Mouse (Mus musculus) lung, embryonic 14.5 days (tissue): ENCODE data around the gene Ticam1. TPM values are rescaled to one million over a fixed set of nuclear protein-coding genes. Genes with fewer than 3 reads are reported as not detected.
"Not testable (repeated sequence)": the region's sequence is repeated elsewhere in the genome, so short reads cannot be mapped to it uniquely, and the experiment has no call there.

Experiments used
- ATAC-seq: fragments of 200-750 bp; cut with Nextera tagmentation; 2 replicates; pipeline ENCODE4 v1.8.0; 2017; ENCODE audit warnings: mild to moderate bottlenecking, moderate TSS enrichment, moderate library complexity; ENCODE audit not compliant: insufficient read depth
- DNase-seq: peaks from one replicate; pipeline ENCODE4 v3.0.0-alpha.2; 2015
- H3K27ac ChIP-seq: fragments of 300-500 bp; sonication (generic); 2 replicates; pipeline ENCODE4 v1.5.1; 2014; ENCODE audit warnings: low read depth, mild to moderate bottlenecking, moderate library complexity
- H3K27me3 ChIP-seq: fragments of 300-500 bp; sonication (generic); 2 replicates; pipeline ENCODE4 v1.6.1; 2014; ENCODE audit warnings: low read length, control low read depth; ENCODE audit not compliant: insufficient read depth
- H3K36me3 ChIP-seq: fragments of 300-500 bp; sonication (generic); 2 replicates; pipeline ENCODE4 v1.6.1; 2014; ENCODE audit warnings: control low read depth; ENCODE audit not compliant: insufficient read depth
- H3K4me1 ChIP-seq: fragments of 300-500 bp; sonication (generic); 2 replicates; pipeline ENCODE4 v1.6.1; 2014; ENCODE audit warnings: antibody characterized with exemption, control low read depth; ENCODE audit not compliant: insufficient read depth
- H3K4me2 ChIP-seq: fragments of 300-500 bp; sonication (generic); 2 replicates; pipeline ENCODE4 v1.6.1; 2014; ENCODE audit warnings: mild to moderate bottlenecking
- H3K4me3 ChIP-seq: fragments of 300-500 bp; sonication (generic); 2 replicates; pipeline ENCODE4 v1.5.1; 2014; ENCODE audit warnings: low read depth, low read length
- H3K9ac ChIP-seq: fragments of 300-500 bp; sonication (generic); 2 replicates; pipeline ENCODE4 v1.6.1; 2014
- H3K9me3 ChIP-seq: fragments of 300-500 bp; sonication (generic); 2 replicates; pipeline ENCODE4 v1.6.1; 2016; ENCODE audit warnings: low read depth, low read length, control low read depth
- CTCF ChIP-seq: IDR thresholded peaks from 2 replicates; pipeline ENCODE4 v1.5.1; 2016; ENCODE audit warnings: antibody characterized with exemption, low read depth
- WGBS: fragments of 180-500 bp; shearing (Covaris S2); extraction: QIAGEN DNeasy Blood & Tissue Kit; methylation state at CpG from one replicate; pipeline ENCODE4 v1.1.7; 2014; 5-methylcytosine and 5-hydroxymethylcytosine counted together
- polyA plus RNA-seq: library from polyadenylated mRNA; unstranded; fragments of >200 nt; fragmentation: Nextera tagmentation; extraction: Ambion mirVana; gene quantifications from 2 replicates; pipeline ENCODE4 v1.2.1, GENCODE M21; 2014

Gene Ticam1
- polyA plus RNA-seq, 1 experiment from 2014 or later, result 4.9 TPM

GRCm38 (mm10) chr17:56265011-56265410 is 11.6 kb downstream of the Ticam1 start:
- TF ChIP-seq CTCF, result no peak
- H3K4me2 ChIP-seq, result no peak overlapping the region

GRCm38 (mm10) chr17:56264020-56264419 is 12.6 kb downstream of the Ticam1 start:
- Histone ChIP-seq H3K9me3 (no peaks in the 10 kb centered on the region), H3K36me3 (peaks cover 47% of the 10 kb centered on the region), H3K4me2 (no peak overlapping the region), H3K4me3 (no peak overlapping the region), H3K4me1 (no peaks in the 10 kb centered on the region; the same call in 1 of the 2 replicates), H3K27ac (no peak overlapping the region), H3K9ac (no peak overlapping the region), H3K27me3 (no peaks in the 10 kb centered on the region)
- ATAC-seq, result peak; percentile 59
- peak; percentile 91 for DNase-seq
- WGBS, result 23% methylated on average over 8 of the region's 8 CpGs
- peak; percentile 89 for TF ChIP-seq CTCF

More at GRCm38 (mm10) chr17:56265011-56265410, 11.6 kb downstream of the Ticam1 start:
- Histone ChIP-seq H3K27ac (no peak overlapping the region), H3K36me3 (peaks cover 41% of the 10 kb centered on the region), H3K9ac (no peak overlapping the region), H3K4me3 (no peak overlapping the region), H3K4me1 (no peaks in the 10 kb centered on the region; the same call in 1 of the 2 replicates), H3K9me3 (no peaks in the 10 kb centered on the region), H3K27me3 (no peaks in the 10 kb centered on the region)
- ATAC-seq, result no peak
- DNase-seq, result no peak
- 88% methylated on average over 4 of the region's 4 CpGs for WGBS

- H3K4me1 ChIP-seq, result peaks cover under 1% of the 10 kb centered on the region; the same call in 1 of the 2 replicates
- H3K4me2 ChIP-seq, result no peak overlapping the region
- peaks cover 57% of the 10 kb centered on the region for H3K36me3 ChIP-seq
- H3K4me3 ChIP-seq, result no peak overlapping the region
- TF ChIP-seq CTCF, result no peak
- WGBS, result 80% methylated on average over 3 of the region's 3 CpGs
- H3K9ac ChIP-seq, result no peak overlapping the region
- no peaks in the 10 kb centered on the region for H3K9me3 ChIP-seq
- DNase-seq, result no peak
- ATAC-seq, result no peak
- no peak overlapping the region for H3K27ac ChIP-seq
- H3K27me3 ChIP-seq, result no peaks in the 10 kb centered on the region
These were observed 13.9 kb downstream of the Ticam1 start for GRCm38 (mm10) chr17:56262645-56263094.

- peaks cover 4% of the 10 kb centered on the region for H3K4me1 ChIP-seq
- no peak for DNase-seq
- no peak overlapping the region for H3K9ac ChIP-seq
- no peak for ATAC-seq
- WGBS, result 77% methylated on average over 3 of the region's 3 CpGs
- H3K4me2 ChIP-seq, result no peak overlapping the region
- no peaks in the 10 kb centered on the region for H3K27me3 ChIP-seq
- no peak overlapping the region for H3K27ac ChIP-seq
- no peak for TF ChIP-seq CTCF
- H3K9me3 ChIP-seq, result no peaks in the 10 kb centered on the region
- peaks cover 57% of the 10 kb centered on the region for H3K36me3 ChIP-seq
- no peak overlapping the region for H3K4me3 ChIP-seq
These were observed 15.4 kb downstream of the Ticam1 start for GRCm38 (mm10) chr17:56261166-56261565.

GRCm38 (mm10) chr17:56259301-56260037 is 17.1 kb downstream of the Ticam1 start:
- TF ChIP-seq CTCF, result no peak
- peaks cover 4% of the 10 kb centered on the region for H3K4me1 ChIP-seq
- peaks cover 54% of the 10 kb centered on the region for H3K36me3 ChIP-seq
- no peak for ATAC-seq
- peak overlapping the region; percentile 1; the same call in 1 of the 2 replicates for H3K4me2 ChIP-seq
- H3K9me3 ChIP-seq, result no peaks in the 10 kb centered on the region
- no peaks in the 10 kb centered on the region for H3K27me3 ChIP-seq
- H3K4me3 ChIP-seq, result no peak overlapping the region
- DNase-seq, result no peak
- H3K27ac ChIP-seq, result no peak overlapping the region
- no peak overlapping the region; the same call in 1 of the 2 replicates for H3K9ac ChIP-seq
- WGBS, result 88% methylated on average over 10 of the region's 10 CpGs

- WGBS, result 50% methylated on average over 2 of the region's 2 CpGs
- Histone ChIP-seq H3K4me2 (peak overlapping the region; percentile 1; the same call in 1 of the 2 replicates), H3K36me3 (peaks cover 53% of the 10 kb centered on the region)
- not testable (repeated sequence) for H3K4me1 ChIP-seq, H3K9ac ChIP-seq, H3K9me3 ChIP-seq, ATAC-seq, H3K4me3 ChIP-seq, H3K27ac ChIP-seq, DNase-seq, H3K27me3 ChIP-seq
These were observed 17.8 kb downstream of the Ticam1 start for GRCm38 (mm10) chr17:56258812-56259211.

- H3K27me3 ChIP-seq, H3K9me3 ChIP-seq, ATAC-seq, H3K4me3 ChIP-seq, H3K4me1 ChIP-seq, H3K27ac ChIP-seq, H3K9ac ChIP-seq, DNase-seq: not testable (repeated sequence)
- H3K36me3 ChIP-seq, result peaks cover 52% of the 10 kb centered on the region
- H3K4me2 ChIP-seq, result peak overlapping the region; percentile 90; the same call in 1 of the 2 replicates
- 91% methylated on average over 19 of the region's 19 CpGs for WGBS
These were observed 18.3 kb downstream of the Ticam1 start for GRCm38 (mm10) chr17:56258269-56258668.
